Mouse (Mus musculus) ovary, postnatal 10 days (tissue): ENCODE results near the gene Tyw3.
A peak's percentile ranks its signal among the peaks of the same experiment; 100 is the strongest.
"Not testable (repeated sequence)": the region's sequence is repeated elsewhere in the genome, so short reads cannot be mapped to it uniquely, and the experiment has no call there.

Experiments used
- DNase-seq: peaks from one replicate; pipeline ENCODE4 v3.0.0; 2022; ENCODE audit warnings: low spot score

Gene Tyw3

GRCm38 (mm10) chr3:154596934-154597554 is at the start of gene Tyw3:
Tyw3 (minus strand) TSS chr3:154597104.
- peak; percentile 99 for DNase-seq

DNA sequence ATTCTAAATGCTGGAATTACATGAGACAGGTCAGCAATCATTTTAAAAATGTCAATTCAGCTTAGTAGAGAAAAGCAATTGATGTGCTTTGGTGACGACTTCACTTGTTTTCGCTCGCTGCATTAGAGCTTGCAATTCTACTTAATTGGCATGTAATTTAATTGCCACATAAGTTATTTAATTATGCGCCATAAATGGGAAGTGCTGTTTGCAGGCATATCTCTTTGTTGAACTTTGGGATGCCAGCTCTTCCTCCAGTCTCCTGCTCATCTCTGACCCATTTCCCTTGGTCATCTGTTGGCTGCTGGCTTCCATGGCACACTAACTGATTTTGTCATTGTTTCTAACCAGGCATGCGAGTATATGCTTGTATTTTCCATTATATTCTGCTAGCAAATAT is 36.2 kb upstream of the Tyw3 start:
- DNase-seq = no peak

GRCm38 (mm10) chr3:154631281-154631680 is 34.4 kb upstream of the Tyw3 start:
- DNase-seq = not testable (repeated sequence)

- no peak for DNase-seq
Measured at GRCm38 (mm10) chr3:154628284-154628683, 31.4 kb upstream of the Tyw3 start.

GRCm38 (mm10) chr3:154616106-154616505 is 19.2 kb upstream of the Tyw3 start:
- DNase-seq = no peak

- DNase-seq = no peak
Measured at GRCm38 (mm10) chr3:154615304-154615703, 18.4 kb upstream of the Tyw3 start.

DNA sequence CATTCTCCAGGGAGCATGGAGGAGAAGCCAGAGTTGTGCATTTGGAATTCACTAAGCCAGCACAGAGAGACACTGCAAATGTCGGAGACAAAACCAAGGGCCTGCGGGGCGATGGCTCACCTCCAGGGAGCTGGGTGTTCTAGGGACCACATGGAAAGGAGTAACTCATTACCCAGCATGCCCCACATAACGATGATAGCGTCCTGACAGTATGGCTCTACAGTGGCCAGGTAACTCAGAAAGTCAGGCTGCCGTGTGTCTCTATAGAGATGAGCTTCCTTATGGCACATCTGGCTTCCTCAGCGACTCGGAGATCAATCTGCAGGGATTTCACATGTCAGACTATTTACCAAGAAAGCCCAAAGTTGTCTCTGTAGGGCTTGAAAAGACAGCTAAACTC is 17.9 kb upstream of the Tyw3 start:
- DNase-seq = no peak

DNA sequence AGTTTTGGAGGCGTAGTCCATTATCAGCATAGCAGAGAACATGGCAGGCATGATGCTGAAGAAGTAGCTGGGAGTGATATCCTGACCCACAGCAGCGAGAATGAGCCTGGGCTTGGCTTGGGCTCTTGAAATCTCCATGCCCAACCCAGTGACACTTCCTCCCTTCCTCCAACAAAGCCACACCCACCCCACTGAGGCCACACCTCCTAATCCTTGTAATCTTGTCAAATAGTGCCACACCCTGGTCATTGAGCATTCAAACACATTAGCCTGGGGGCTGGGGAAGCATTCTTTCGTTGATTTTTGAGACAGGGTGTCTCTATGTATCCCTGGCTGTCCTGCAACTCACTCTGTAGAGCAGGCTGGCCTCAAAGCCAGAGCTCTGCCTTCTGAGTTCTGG is 15.0 kb upstream of the Tyw3 start:
- DNase-seq = no peak

DNA sequence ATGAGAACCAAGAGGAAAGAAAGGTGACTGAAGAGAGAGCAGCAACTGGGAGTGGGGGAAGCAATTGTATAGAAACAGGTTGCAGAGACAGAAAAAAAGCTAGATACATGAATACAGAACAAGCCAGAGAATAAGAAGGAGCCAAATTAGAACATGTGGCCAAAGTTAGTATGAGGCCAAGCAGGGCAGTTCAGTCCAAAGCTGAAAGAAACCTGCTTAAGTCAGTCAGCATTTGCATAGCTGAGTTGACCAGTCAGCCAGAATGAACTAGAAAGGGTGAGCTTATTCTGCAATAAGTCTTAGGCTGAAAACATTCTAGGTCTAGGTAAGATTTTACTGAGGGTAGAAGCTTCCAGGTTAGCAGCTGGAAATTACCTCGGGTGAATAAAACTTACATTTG is 11.0 kb upstream of the Tyw3 start:
- DNase-seq = no peak

DNA sequence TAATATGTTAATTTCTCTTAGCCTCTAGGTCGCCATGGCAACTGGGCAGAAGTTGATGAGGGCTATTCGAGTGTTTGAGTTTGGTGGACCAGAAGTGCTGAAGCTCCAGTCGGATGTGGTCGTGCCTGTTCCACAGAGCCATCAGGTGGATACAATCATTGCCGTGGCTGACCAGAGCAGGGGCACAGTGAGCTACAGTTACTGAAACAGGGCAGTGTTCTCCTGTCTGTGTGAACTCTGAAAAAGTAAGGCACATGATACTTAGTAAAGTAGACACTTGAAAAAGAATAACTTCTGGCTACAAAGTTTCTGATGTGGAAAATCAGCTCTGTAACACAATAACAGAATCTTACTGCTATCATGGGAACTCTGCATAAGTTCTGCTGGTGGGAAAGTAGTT is 8.0 kb upstream of the Tyw3 start:
- no peak for DNase-seq

DNA sequence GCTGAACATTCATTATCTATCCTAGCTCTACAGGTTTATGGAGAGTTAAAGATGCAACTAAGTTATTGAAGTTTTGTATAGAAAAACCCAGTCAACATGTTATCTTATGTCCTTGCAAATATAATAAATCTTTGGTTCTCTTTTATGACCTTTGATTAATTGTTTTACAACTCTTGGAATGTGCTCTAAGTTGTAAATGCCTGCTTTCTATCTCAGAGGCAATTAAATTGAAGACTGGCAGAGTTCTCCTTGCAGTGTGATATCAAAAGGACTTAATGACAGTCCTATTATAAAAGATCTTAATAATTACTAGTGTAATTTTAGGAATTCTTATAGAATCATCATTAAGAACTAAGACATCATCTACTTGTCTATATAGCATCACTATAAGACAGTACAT is 5.2 kb upstream of the Tyw3 start:
- DNase-seq = no peak

GRCm38 (mm10) chr3:154597561-154597960 is 657 bp upstream of the Tyw3 start:
- DNase-seq = no peak

DNA sequence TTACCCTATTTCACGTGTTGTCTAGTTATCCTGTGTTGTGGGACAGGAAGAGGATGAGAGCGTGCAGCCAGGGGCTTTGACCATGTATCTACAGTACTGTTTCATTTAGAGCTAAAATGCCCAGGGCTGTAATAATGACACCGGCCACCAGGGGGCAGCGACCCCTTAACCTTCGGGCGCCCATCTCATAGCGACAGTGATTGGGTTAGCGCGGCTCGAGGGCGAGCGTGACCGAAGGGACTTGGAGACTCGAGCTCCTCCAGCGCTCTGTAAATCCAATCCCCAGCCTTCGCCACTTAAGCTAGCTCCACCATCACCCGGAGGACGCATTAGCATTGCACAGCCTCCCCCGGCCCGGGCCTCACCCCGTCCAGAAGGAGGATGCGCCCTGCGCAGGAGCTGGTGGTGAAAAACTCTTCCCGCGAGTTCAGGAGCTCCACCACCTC is 393 bp downstream of the Tyw3 start, which contains the start of gene Cryz:
Gene Cryz (plus strand): TSS at position 224 of the 446 bp plus-strand sequence.
- DNase-seq = peak; percentile 90

DNA sequence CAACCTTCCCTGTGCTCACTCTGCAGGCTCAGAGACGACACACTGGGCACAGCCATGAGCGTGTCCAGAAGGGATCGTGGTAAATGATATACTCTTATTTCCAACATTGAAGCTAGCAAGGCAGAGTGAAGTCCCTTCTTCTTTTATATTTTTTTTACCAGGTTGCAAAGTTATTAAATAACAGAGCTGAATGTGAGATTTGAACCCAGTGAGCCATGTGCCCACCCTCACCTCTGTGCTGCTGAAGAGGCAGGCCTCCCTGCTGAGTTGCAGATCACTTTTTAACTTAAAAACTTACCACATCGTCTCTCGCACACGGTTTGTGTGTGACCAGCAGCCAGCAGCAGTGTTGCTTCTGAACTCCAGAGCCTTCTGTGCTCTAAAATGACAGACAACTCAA is 2.7 kb downstream of the Tyw3 start:
- DNase-seq = no peak

DNA sequence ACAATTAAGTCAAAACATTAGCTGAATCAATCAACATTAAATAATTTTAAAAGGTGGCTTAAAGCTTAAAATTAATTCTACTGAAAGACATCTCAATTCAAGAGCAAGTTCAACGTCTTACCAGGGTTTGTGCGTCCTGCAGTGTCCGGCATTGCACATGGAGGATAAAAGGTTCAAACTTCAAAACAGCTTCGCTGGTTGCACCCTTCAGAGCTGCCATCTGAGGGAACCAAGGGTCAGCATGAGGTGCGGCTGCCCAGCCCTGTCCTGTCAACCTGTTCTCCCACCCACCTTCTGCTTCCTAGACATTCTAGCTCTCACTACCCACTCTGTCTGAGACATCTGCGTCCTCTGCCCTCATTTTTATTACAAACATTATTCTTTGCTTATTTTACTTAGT is 3.3 kb downstream of the Tyw3 start:
- no peak for DNase-seq

DNA sequence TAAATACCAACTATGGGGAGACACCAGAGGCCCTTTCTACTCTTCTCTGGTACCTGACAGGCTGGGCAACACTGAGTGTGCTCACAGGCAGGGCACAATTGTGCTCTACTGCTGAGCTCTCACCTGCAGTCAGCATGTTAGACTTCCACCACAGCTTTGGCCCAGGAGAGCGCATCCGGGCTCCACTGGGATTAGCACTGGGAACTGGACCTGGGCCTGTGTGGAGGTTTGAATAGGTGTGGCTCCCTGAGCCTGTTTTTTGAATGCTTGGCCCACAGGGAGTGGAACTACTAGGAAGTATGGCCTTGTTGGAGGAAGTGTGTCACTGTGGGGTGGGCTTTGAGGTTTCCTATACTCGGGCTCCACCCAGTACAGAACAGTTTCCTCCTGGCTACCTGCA is 5.3 kb downstream of the Tyw3 start:
- DNase-seq = no peak

- DNase-seq = no peak
Measured at GRCm38 (mm10) chr3:154590971-154591370, 5.9 kb downstream of the Tyw3 start.

DNA sequence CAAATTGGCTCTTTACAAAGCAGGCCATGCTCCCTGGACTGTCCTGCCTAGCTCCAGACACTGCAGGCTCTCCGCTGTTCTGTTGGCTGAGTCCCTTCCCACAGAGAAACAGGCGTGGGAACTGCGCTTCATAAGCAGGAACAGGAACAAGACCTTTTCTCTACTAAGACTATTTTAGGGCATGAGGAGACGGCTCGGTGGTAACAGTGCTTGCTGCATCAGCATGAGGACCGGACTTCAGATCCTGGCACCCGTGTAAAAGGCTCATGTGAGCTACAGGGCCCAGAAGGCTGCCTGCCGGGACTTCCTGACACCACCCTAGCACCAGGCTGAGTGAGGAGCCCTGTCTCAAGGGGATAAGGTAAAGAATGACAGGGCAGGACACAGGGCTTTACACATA is 12.6 kb downstream of the Tyw3 start:
- no peak for DNase-seq

- no peak for DNase-seq
Measured at GRCm38 (mm10) chr3:154577895-154578294, 19.0 kb downstream of the Tyw3 start.

GRCm38 (mm10) chr3:154573666-154574065 is 23.2 kb downstream of the Tyw3 start:
- DNase-seq = no peak

DNA sequence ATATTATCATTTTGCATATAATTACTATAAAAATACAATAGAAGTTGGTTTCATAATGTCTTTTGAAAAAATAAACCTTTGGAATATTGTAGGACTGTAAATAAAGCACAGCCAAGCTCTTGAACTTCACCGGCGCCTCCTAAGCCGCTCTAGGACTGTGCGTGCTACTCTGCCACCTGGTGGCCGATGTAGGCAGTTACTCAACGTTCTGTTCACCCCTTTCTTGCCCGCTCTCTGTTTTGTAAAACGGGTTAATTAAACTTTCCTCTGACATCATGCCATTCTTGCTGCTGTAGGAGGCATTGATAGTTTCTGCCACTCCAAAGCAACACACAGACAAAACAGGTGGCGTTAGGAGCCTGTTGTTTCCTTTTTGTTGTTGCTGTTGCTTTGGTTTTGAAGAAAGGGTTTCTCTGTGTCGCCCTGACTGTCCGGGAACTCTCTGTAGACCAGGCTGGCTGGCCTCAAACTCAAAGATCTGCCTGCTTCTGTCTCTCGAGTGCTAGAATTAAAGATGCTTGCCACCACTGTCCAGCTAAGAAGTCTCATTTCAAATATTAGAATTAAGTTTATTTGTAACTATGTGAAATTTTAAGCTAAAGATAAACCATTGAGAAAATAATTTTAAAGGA is 24.4 kb downstream of the Tyw3 start:
- peak; percentile 36 for DNase-seq

DNA sequence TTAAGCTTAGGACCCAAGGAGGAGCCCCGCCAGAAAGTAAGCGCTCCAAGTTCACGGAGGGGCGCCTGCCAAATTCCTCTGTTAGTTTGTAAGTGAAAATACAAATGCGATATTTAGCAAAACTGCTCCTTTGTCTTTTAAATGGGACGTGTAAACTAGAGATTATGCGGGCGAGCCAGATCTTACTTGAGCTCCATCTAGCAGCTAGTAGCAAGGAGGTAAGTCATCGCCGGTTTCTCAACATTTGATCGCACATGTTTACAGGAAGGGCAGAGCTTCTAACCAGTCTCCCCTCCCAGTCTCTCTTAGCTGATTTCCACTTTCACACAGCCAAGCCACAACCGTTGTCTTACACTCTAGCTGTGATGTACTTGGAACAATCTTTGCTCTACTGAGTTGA is 26.1 kb downstream of the Tyw3 start:
- DNase-seq = no peak

GRCm38 (mm10) chr3:154570029-154570575 is 26.8 kb downstream of the Tyw3 start:
- DNase-seq = no peak

GRCm38 (mm10) chr3:154565437-154565836 is 31.5 kb downstream of the Tyw3 start:
- DNase-seq = no peak
